Mouse (Mus musculus): ENCODE measurements around the gene Hspa13. TPM values are rescaled to one million over a fixed set of nuclear protein-coding genes. Genes with fewer than 3 reads are reported as not detected.

Hspa13 gene
- 10 to 100 TPM; 40.1 to 43.0 TPM for total RNA-seq (2021)

- peak; percentile 98 to 99 for DNase-seq (ENCODE audit: extremely low spot score in 1 of 2, low spot score in 2 of 2)
- intact Hi-C loops (cut with DNase I), result no loop called here
These were observed at the start of gene Hspa13 for GRCm38 (mm10) chr16:75766388-75767249. Gene Hspa13, minus strand, starts transcription at chr16:75767104.

- intact Hi-C loops (cut with DNase I), result loop anchor here (5.0 to 10.0 kb wide), 2 partner anchors 593 to 1086 kb away; partner anchors contain the start of gene Nrip1
- peak in 1 of 2 experiments; percentile 16 for DNase-seq (ENCODE audit: extremely low spot score in 1 of 2, low spot score in 2 of 2)
These were observed 12.4 kb upstream of the Hspa13 start for GRCm38 (mm10) chr16:75779271-75779670.

- DNase-seq (ENCODE audit: extremely low spot score in 1 of 2, low spot score in 2 of 2), result peak in 1 of 2 experiments; percentile 3
These were observed 6.3 kb upstream of the Hspa13 start for GRCm38 (mm10) chr16:75773222-75773621.

GRCm38 (mm10) chr16:75767250-75768002, 522 bp upstream of the Hspa13 start:
- DNase-seq (ENCODE audit: extremely low spot score in 1 of 2, low spot score in 2 of 2), result peak in 1 of 2 experiments; percentile 25
- intact Hi-C loops (cut with DNase I), result no loop called here

More at GRCm38 (mm10) chr16:75773222-75773621, 6.3 kb upstream of the Hspa13 start:
- intact Hi-C loops (cut with DNase I), result loop anchor here (10.0 kb wide), 1 partner anchor 1092 kb away; no protein-coding TSS in a partner anchor

GRCm38 (mm10) chr16:75752876-75753275, 14.0 kb downstream of the Hspa13 start:
- intact Hi-C loops (cut with DNase I), result no loop called here
- DNase-seq (ENCODE audit: extremely low spot score in 1 of 2, low spot score in 2 of 2), result no peak

- intact Hi-C loops (cut with DNase I), result no loop called here
- DNase-seq (ENCODE audit: extremely low spot score in 1 of 2, low spot score in 2 of 2), result no peak
These were observed 16.8 kb downstream of the Hspa13 start for GRCm38 (mm10) chr16:75750103-75750502.

- intact Hi-C loops (cut with DNase I), result no loop called here
These were observed 18.0 kb downstream of the Hspa13 start for GRCm38 (mm10) chr16:75748926-75749325.

GRCm38 (mm10) chr16:75744014-75744413, 22.9 kb downstream of the Hspa13 start:
- intact Hi-C loops (cut with DNase I), result no loop called here
- no peak for DNase-seq (ENCODE audit: extremely low spot score in 1 of 2, low spot score in 2 of 2)

More at GRCm38 (mm10) chr16:75748926-75749325, 18.0 kb downstream of the Hspa13 start:
- no peak for DNase-seq (ENCODE audit: extremely low spot score in 1 of 2, low spot score in 2 of 2)

- intact Hi-C loops (cut with DNase I), result no loop called here
- DNase-seq (ENCODE audit: extremely low spot score in 1 of 2, low spot score in 2 of 2), result no peak
These were observed 49.3 kb downstream of the Hspa13 start for GRCm38 (mm10) chr16:75717405-75718173.

- DNase-seq (ENCODE audit: extremely low spot score in 1 of 2, low spot score in 2 of 2), result peak; percentile 18 to 19
- intact Hi-C loops (cut with DNase I), result no loop called here
These were observed 70.7 kb downstream of the Hspa13 start for GRCm38 (mm10) chr16:75696176-75696575.

Small RNA genes within 50 kb of the gene (microRNA-seq; reads per million reads assigned to microRNA genes)
- not detected for gene Gm22923

Other genes with a start within 250 kb of the Hspa13 start
- not detected for gene Lipi, start 181.0 kb downstream of the Hspa13 start, total RNA-seq (2021)
- gene Rbm11, start 174.3 kb downstream of the Hspa13 start, total RNA-seq (2021), result 1 to 10 TPM; 5.6 to 6.5 TPM

All from left cerebral cortex, postnatal 10 days (tissue).